Mouse (Mus musculus): ENCODE data around the gene Nat9.

Nat9 gene

DNA sequence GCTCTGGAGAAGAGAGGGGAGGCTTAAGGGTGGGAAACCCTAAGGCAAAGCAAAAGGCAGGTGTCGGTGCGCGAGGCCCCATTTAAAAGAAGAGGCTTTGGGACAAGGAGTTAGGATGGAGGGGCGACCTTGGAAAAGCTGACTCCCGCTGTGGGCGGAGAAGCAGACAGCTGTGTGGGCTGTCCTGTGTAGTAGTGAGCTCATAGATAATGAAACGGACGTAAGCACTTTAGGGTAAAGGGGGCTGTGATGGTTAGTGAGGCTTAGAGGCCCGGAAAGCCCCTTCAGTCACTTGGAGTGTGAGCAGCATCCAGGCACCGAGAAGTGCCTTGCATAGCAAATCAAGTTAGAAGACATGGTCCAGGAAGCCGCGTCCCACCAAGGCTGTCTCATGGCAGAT lies at the start of gene Nat9:
Gene Nat9 (minus strand): TSS at position 167 of the 400 bp plus-strand sequence.
- DNase-seq (ENCODE audit: low spot score): no peak

DNA sequence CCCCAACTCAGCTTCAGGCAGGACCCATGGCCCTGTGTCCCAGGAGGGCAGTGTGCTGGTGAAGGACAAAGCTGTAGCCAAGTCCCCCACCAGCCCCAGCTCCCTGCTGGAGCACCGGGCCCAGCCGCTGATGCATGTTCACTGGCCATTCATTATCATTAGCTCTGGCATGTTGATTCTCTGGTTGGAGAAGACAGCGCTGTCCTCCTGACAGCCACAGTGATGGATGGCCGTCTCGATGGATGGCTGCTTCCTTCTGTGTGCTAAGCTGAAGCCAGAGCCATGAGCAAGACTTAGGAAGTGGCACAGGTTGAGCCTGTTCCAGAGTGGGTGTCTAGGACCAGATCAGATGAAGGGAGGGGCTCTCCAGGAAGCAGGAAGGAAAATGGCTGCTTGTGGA lies 48.9 kb upstream of the Nat9 start:
- DNase-seq (ENCODE audit: low spot score): peak; percentile 53

DNA sequence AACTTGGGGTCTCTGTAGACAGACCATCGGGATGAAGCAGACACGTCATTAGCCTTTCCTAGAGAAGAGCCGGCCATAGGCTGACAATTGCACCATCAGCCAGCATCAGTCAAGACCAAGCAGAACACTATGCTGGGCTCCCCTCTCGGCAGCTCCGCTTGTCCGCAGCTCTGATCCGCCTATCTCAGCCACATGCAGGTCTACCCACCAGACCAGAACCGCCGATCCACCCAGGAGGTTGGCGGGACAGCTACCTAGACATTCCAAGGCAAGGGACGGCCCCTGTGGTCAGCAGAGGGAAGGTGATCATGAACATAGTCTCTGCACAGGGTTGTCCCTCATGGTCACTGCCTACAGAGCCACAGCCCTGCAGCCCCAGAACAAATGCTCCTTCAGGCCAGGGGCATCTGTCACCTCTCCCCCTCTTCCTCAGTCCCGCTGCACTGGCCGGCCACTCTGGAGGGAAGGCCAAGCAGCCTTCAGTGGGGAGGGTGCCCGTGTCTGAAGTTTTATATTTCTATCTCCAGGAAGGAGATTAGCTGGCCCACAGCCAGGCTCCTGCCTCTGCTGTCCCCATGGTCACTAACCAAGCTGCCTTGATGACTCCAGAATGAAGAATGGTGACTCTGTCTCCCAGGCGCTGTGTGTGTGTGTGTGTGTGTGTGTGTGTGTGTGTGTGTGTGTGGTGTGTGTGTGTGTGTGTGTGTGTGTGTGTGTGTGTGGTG lies 46.8 kb upstream of the Nat9 start:
- DNase-seq (ENCODE audit: low spot score): peak; percentile 59

DNA sequence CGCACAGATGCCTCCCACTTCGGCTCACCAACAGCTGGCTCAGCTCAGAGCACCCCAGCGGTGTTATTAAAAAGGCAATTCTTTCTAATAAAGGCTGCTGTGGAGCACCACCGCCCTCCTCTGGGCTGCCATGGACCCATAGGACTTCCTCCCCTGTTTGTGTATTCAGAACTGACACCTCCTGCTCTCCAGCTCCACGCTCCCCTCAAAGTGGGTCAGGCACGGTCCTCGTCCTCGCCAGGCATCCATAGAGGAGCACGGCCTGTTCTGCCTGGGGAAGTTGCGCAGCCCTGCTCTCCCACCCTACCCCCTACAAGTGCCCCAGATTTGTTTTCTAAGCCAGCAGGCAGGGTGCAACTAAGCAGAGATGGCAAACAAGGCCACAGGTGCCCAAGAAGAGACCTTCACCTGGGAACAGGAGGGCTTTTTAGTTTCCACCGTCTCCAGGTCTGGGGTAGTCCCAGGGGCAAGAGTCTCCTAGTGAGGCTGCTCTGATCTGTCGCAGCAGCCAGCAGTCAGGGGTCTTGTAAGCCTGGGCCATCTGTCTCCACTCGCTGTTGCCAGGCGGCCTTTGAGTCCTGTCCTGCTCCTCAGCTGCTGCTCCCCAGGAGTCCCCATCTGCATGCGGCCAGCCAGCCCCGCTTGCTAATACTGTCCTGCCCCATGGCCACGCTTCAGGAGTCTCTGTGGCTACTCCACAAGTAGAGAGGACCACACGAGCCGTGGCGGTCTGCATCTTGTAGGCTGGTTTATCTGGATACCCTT lies 46.0 kb upstream of the Nat9 start:
- DNase-seq (ENCODE audit: low spot score): no peak

DNA sequence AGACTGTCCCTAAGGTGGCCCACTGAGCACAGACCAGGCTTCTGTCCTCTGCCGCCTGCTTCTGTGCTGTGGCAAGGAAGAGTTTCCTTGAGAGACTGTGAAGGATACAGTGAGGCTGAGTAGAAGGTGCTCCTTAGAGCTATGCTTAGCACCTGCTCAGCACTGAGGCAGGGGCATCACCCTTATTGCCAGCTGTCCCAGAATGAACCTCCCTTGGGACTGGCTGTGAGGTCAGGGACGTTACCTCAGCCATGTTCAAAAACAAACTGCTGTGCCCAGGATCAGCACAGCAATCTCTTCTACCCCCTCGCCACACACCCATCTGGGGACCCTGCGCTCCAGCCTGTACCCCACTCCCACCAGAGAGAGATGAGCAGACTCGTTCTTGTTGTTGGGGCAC lies 45.2 kb upstream of the Nat9 start:
- DNase-seq (ENCODE audit: low spot score): no peak

DNA sequence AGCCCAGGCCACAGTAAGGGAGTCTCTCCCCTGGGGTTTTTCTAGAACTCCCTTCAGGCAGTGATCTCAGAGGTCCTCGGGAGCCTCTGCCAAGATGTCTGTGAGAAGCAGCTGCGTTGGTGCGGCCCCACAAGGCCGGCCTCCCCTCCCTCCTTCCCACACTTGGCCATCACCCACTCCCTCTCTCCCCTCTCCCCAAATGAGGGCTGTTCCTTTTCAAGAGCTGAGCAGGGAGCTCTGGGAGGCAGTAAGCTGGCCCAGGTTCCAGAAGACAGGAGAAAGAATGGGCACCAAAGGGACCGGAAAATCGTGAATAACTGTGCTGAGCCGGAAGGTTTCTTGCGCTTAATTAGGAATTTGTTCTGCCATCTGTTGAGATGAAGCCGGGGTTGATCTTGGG lies 44.3 kb upstream of the Nat9 start:
- DNase-seq (ENCODE audit: low spot score): no peak

DNA sequence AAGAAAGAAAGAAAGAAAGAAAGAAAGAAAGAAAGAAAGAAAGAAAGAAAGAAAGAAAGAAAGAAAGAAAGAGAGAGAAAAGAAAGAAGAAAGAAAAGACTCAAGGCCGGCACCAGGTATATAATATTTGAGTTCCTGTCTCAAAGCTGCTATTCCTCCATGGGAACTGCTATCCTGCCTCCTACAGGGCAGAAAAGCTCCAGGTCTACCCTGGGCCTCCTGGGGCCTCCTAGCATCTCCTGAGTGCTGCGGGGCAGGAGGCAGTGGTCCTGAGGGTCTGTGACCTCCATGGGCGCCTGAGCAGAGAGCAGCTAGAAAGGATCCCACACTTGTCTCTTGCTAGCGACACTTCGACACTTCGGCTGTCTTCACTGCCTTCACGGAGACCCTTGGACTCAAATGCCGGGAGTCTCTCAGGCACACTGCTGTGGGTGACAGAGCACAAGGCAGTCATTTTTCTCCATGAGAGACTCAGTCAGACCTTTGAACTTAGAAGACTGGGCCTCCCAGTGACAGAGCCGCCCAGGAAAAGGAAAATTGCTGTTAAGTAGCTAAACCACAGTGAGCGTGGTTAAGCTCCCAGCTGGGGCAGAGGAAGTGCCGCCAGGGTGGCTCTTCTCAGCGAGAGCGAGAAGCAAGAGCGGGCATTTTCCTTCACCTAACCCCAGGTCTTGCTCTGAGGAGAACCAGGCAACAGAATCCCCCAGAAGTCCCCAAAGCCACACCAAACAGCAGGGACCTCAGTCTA lies 43.7 kb upstream of the Nat9 start:
- DNase-seq (ENCODE audit: low spot score): no peak

DNA sequence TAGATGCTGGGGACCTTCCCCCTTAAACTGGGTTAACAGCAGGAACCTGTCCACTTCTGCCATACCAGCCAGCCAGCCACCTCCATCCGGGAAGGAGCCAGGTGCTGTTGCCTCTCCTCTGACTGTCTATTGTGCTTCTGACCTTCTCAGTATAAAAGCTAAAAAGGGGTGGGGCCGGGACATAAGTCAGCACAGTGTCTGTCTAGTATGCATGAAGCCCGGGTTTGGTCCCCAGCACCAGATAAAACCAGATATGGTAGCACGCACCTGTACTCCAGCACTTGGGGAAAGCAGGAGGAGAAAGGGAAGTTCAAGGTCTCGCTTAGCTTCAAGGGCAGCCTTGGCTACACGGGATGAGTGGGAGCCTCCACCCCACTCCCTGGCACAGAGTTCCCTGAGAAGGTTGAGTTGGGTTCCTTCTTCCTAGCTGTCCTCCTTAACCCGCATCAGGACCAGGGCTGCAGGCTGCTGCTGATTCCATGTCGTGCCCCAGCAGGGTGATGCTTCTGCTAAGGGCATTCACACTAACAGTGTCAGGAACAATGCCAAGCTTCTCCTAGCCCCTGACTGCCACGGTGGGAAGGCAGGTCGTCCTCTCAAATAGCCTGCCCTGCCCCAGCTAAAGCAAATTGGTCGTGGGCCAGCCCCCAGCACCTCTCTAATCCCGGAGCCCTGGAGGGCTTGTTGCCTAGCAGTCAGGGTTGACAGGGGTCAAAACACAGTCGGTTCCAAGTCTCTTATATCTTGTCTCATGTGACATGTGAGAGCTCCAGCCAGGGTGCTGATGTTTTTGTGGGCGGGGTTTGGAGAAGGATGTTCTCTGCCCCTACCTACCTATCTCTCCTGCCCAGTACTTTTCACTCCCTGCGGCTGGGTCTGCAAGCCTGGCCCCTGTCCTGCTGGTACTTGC lies 41.6 kb upstream of the Nat9 start:
- DNase-seq (ENCODE audit: low spot score): no peak

DNA sequence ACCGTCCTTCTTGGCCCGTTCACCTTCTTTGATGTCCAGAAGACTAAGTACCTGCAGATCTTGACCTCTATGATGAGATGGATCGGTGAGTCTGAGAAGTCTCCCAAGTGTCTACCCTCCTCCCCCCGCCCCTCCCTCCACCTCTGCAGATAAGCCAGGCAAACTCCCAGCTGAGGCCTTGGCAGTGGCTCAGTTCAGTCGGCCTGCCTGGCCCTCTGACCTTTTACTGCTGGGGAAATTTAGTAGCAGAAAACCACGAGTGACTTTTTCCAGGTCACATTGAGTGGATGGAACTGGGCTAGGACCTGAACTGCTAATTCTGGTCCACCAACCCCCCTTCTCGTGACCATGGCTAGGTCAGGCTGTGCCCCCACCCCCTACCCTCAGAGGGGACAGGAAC lies 40.8 kb upstream of the Nat9 start:
- DNase-seq (ENCODE audit: low spot score): no peak

DNA sequence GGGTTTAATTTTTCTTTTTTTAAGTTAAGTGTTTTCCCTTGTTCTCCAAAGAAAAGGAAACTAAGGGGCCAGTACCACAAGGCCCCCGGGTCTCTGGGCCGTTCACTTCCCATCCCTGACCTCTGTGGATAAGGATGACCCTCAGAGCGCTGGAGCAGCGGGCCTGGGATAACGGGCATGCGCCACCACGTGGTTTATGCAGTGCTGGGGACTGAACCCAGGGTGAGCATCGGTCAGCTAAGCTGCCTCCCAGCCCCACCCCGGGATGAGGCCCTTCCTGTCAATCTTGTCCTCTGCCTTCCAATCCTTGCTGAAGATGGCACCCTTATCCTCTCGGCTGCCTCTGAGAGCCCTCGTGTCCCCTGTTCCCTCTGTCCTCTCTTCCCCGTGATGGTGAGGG lies 40.0 kb upstream of the Nat9 start:
- peak; percentile 65 for DNase-seq (ENCODE audit: low spot score)

DNA sequence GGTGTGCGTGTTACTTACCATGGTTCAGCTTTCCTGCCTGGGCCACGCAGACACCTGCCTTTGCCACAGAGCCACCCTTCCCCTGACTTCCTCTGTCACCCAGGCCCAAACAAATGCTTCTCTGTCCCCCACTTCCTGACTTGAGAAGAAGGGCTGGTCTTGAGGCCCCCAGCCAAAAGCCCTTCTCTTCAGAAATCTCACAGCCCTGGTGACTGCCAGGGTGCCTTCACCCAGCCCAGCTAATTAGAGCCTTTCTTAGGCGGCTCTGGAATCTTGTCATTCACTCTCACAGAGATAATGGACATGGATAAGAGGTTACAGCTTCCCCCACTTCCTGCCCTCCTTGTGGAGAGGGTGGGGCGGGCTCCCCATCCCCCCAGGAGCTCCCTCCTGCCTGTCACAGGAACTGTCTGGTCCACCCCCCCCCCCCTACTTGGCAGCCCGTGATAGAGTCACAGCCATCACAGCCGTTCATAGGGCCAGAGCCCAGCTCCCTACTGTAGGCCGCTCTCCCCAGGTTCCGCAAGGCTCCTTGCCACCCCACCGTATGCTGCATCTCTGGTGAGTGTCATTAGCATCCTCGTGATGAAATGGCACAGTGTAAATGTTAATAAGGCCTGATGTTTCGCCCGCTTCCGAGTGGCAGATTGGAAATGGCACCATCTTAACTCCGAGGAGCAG lies 39.3 kb upstream of the Nat9 start:
- peak; percentile 73 for DNase-seq (ENCODE audit: low spot score)

DNA sequence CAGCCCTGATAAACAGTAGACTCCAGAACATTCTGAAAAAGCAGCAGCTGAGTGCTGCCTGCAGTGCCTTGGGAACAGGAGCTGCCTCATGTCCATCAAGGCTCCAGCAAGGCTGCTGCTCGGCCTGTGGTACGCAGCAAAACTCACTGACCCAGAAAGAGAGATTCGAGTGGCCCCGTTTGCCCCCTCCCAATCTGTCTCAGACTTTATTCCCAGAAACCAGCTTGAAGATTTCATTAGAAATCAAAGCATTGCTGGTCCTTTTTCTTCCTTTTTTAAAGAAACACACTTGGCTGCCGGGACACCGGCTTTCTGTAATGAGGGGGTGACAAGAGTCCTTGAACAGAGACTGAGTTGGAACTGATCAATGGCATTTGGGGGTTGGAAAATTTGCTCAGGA lies 37.6 kb upstream of the Nat9 start:
- no peak for DNase-seq (ENCODE audit: low spot score)

DNA sequence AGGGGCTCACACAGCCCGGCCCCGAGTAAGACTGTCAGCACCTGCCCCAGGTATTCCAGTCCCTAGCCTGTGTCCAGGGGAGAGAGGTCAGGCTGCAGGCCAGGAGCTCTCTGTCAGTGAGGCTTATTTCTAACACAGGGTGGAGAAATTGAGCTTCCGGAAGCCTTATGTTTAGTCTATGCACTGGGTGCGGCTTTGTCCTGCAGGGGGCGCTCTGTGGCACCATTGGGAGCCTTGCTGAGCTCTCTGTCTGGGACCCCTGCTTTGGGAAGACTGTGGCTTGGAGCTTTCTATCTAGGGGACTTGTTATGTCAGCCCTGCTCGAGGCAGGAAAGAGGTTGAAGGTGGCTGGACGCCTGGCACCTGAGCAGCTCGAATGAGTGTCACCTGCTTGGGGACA lies 37.2 kb upstream of the Nat9 start:
- peak; percentile 70 for DNase-seq (ENCODE audit: low spot score)

DNA sequence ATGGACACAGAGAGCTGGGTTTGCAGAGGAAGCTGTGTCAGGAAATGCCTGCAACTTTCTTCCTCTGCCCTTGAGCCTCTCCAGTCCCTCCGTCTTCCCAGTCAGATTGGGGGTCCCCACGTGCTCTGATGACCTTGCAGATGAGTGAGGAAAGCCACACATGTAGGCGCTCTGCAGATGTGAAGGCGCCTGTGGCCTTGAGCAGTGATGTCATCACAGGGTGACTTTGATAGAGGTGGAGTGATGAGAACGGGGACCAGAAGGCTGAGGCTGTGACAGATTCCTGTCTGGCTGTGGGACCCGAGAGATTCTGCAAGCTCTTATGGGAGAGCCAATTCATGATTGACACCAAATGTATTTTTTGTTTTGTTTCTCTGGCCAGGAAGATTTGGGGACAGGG lies 36.2 kb upstream of the Nat9 start:
- no peak for DNase-seq (ENCODE audit: low spot score)

DNA sequence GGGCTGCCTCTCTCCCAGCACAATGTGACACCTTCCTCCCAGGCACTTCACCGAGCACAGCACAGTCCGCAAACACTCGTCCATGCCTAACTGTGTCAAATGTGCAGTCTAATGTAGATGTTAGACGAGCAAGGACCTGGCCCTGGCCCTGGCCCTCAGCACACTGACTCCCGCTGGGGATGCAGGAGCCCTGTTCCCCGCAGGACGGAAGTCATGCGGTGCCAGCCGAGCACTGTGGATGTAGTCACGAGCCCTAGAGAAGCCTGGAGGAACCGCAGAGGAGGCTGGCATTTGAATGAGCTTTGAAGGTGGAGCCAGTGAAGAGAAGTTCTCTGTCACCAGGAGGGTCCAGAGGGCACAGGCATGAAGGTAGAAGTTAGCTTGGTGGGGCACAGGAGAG lies 35.8 kb upstream of the Nat9 start:
- no peak for DNase-seq (ENCODE audit: low spot score)

DNA sequence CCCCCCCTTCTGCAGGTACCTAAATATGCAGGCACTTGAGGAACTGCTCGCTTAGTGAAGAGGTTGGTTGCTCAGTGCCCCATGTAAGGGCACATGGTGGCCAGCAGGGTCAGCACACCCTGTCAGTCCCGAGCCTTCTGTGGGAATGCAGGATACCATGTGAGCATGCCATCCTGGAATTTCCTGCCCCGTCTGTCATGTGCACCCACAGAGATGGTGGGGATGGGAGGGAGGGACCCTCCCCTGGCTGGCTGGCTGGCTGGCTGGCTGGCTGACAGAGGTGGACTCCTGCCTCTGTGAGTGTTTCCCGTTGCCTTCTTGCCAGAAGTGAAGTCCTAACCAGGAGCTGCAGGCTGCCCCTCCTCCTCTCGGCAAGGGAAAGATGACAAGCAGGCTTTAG lies 34.9 kb upstream of the Nat9 start:
- DNase-seq (ENCODE audit: low spot score): no peak

DNA sequence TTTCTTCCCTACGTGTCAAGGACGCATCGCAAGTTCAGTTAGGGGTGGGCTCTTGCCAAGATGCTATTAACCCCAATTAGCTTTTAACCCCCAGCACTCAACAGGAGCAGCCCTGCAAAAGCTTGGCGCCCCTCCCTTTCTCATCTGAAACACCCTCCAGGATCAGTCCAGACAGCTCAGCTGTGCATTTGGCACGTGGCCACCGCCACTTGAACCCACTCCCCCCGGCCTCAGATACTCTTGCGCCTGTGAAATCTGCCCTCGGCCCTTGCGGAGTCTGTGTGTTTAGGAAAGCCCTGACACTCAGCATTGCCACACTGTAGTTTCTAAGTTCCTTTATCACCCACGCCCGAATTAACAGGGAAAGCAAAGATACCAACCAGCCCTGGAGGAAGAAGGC lies 34.4 kb upstream of the Nat9 start:
- peak; percentile 50 for DNase-seq (ENCODE audit: low spot score)

DNA sequence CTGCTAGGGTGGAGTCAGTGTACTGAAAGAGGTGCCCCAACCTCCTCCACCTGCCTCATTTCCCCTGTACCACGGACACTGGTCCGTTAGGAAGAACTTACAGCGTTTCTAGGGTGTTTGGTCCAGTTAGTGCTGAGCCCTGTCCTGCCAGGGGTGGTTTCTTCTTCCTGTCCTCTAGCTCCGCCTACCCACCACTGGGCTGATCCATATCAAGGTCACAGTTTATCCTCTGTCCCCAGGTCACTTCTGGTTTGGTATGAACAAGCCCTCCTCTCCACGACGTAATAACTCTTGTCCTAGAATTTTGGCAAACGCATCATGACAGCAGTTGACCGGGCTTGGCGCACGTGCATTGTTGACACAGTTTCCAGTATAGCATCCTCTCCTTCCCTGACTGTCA lies 32.0 kb upstream of the Nat9 start:
- DNase-seq (ENCODE audit: low spot score): no peak

DNA sequence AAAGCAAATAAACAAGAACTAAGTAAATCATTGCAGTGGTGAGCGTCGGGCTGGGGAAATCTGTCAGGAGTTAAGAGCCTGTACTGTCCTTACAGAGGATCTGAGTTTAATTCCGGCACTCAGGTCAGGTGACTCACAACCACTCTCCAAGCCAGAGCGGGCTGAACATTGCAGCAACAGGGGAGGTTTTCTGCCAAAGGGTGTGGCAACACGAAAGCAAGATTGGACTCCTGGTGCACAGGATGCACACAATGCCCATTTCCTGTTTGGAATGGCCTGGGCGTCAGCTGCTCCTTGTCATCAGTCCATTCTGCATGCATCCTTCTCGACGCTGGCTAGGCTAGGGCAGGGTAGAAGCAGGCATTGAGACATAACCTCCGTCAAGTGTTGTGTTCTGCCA lies 31.6 kb upstream of the Nat9 start:
- DNase-seq (ENCODE audit: low spot score): peak; percentile 66

DNA sequence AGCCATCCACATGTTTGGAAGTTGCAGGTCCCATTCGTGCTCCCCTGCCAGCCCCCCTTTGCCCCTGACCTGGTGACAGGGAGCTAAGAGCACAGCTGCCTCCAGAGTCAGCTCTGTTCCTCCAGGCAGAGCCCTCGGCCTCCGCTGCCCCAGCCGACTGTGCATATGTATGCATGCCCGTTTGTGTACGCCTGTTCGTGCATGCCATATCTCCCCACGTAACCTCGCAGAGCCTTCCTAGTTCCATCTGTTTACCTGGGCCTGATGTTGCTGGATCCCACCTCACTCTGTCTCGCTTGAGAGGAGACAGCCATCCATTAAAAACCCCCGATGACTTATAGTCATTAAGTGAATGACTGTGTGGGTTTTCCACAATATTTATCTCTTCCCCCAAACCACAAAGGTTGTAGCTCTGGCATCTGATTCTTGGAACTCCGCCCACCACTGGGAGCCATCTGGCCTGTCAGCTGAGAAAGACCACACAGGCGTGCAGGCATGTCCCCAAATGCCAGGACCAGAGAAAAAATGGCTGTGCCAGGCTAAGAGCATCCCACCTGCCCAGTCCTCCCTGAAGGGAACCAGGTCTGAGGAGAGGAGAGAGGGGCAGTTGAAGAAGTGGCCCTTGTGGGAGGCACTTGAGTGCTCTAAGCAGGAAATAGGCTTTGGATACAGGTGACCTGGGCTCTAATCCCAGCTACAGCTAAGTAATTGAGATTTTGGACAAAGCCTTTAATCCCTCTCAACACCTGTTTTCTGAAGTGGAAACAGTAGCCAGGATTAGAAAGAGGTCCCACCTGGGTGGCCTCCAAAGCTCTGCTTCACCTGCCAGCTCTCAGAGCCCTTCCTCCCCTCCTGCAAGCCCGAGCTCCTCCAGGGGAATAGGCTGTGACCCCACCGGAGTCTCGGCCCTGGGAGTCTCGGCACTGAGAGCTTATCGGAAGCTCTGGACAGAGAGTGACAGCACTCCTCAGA lies 30.1 kb upstream of the Nat9 start:
- peak; percentile 85 for DNase-seq (ENCODE audit: low spot score)
